In genomic region chr4:122008168-122008839, GRCm38 (mm10) we compare ENCODE assay signal across 16 mouse cellular contexts.
DNase-seq lines count a peak whose midpoint lies in the region; ATAC-seq and TF ChIP-seq lines count a peak whose summit lies in the region.
"Had no signal": no experiment of that assay in that cellular context is flagged by ENCODE, and none has a peak within 500 bp of the region (broad histone marks: within the 10 kb centered on the region; RNA-seq: fewer than 3 reads in every experiment).

No protein-coding gene starts in this region.

- ATAC-seq in heart, embryonic 11.5 days (replicated peaks; ENCODE audit: insufficient number of reproducible peaks, low FRiP score, low TSS enrichment): peak; percentile 41; the same call in 1 of the 2 replicates
- ATAC-seq in limb, embryonic 11.5 days (ENCODE audit: insufficient number of reproducible peaks, low FRiP score, low TSS enrichment, low read depth): peak; percentile 31
- ATAC-seq in common myeloid progenitor, adult 5-6 weeks (replicated peaks; ENCODE audit: low read depth, poor library complexity, severe bottlenecking): peak; percentile 15; the same call in 1 of the 2 replicates
- ATAC-seq in megakaryocyte, adult 5-6 weeks (ENCODE audit: poor library complexity, severe bottlenecking): peak; percentile 40; the same call in 1 of the 2 replicates

- no peaks in the 10 kb centered on the region for H3K36me3 ChIP-seq in heart, embryonic 11.5 days (ENCODE audit: control insufficient read depth, insufficient read depth, low read length)
- no peaks in the 10 kb centered on the region for H3K36me3 ChIP-seq in heart, adult 2 months (ENCODE audit: control insufficient read depth, insufficient read depth, low read length)
- H3K36me3 ChIP-seq in limb, embryonic 11.5 days (ENCODE audit: control insufficient read depth, insufficient read depth, low read length): no peaks in the 10 kb centered on the region
- H3K36me3 ChIP-seq in limb, embryonic 10.5 days: no peaks in the 10 kb centered on the region

- H3K79me2 ChIP-seq in heart, adult 2 months (replicated peaks; ENCODE audit: control insufficient read depth, insufficient read depth, low read length): no peaks in the 10 kb centered on the region

- intact Hi-C loops in heart, adult 2 months (cut with DNase I): no loop called here

- no peak for TF ChIP-seq CTCF in heart, adult 2 months (IDR thresholded peaks at IDR 0.05)

- TF ChIP-seq POLR2A in heart, adult 2 months (IDR thresholded peaks at IDR 0.05; ENCODE audit: insufficient read depth, low read depth, low read length): no peak

- H3K27me3 ChIP-seq in heart, embryonic 11.5 days (ENCODE audit: control insufficient read depth, insufficient read depth, low read length): no peaks in the 10 kb centered on the region
- H3K27me3 ChIP-seq in heart, adult 2 months (ENCODE audit: control insufficient read depth, insufficient read depth, low read length): no peaks in the 10 kb centered on the region
- H3K27me3 ChIP-seq in limb, embryonic 11.5 days (ENCODE audit: control insufficient read depth, insufficient read depth, low read length): no peaks in the 10 kb centered on the region
- no peaks in the 10 kb centered on the region for H3K27me3 ChIP-seq in limb, embryonic 10.5 days (ENCODE audit: low read depth, poor library complexity, severe bottlenecking)
- H3K27me3 ChIP-seq: neural tube, embryonic 12.5 days had no signal

- peaks cover 36% of the 10 kb centered on the region for H3K9me3 ChIP-seq in heart, embryonic 11.5 days (replicated peaks; ENCODE audit: control insufficient read depth, low read length)
- H3K9me3 ChIP-seq in limb, embryonic 11.5 days (ENCODE audit: control insufficient read depth, low read length): peaks cover 34% of the 10 kb centered on the region
- peaks cover 44% of the 10 kb centered on the region for H3K9me3 ChIP-seq in limb, embryonic 10.5 days (replicated peaks)

- WGBS in heart, embryonic 11.5 days (ENCODE audit: insufficient replicate concordance): 90% methylated on average over 39 of the region's 39 CpGs
- WGBS in heart, adult 2 months: 91% methylated on average over 39 of the region's 39 CpGs
- WGBS in limb, embryonic 11.5 days: 95% methylated on average over 39 of the region's 39 CpGs
- 95% methylated on average over 39 of the region's 39 CpGs for WGBS in limb, embryonic 10.5 days

- H3K27ac ChIP-seq in heart, embryonic 11.5 days (ENCODE audit: low read depth, low read length): no peak overlapping the region
- H3K27ac ChIP-seq in heart, adult 2 months: no peak overlapping the region
- H3K27ac ChIP-seq in limb, embryonic 11.5 days (replicated peaks; ENCODE audit: low read depth, low read length): no peak overlapping the region
- no peak overlapping the region for H3K27ac ChIP-seq in limb, embryonic 10.5 days
- H3K27ac ChIP-seq: neural tube, embryonic 12.5 days had no signal

- no peak for TF ChIP-seq EP300 in heart, adult 2 months (IDR thresholded peaks at IDR 0.05; ENCODE audit: insufficient read depth, low read depth, low read length)

- no peak overlapping the region for H3K4me3 ChIP-seq in heart, embryonic 11.5 days (ENCODE audit: low read depth, low read length)
- H3K4me3 ChIP-seq in heart, adult 2 months: no peak overlapping the region
- no peak overlapping the region for H3K4me3 ChIP-seq in limb, embryonic 11.5 days (ENCODE audit: low read depth, low read length)
- no peak overlapping the region for H3K4me3 ChIP-seq in limb, embryonic 10.5 days
- H3K4me3 ChIP-seq: neural tube, embryonic 12.5 days had no signal

- H3K4me1 ChIP-seq in heart, embryonic 11.5 days (ENCODE audit: control insufficient read depth, insufficient read depth, low read length): no peaks in the 10 kb centered on the region
- no peaks in the 10 kb centered on the region for H3K4me1 ChIP-seq in heart, adult 2 months (ENCODE audit: control insufficient read depth, insufficient read depth, low read length)
- H3K4me1 ChIP-seq in limb, embryonic 11.5 days (ENCODE audit: control insufficient read depth, insufficient read depth, low read length): no peaks in the 10 kb centered on the region
- H3K4me1 ChIP-seq in limb, embryonic 10.5 days: no peaks in the 10 kb centered on the region
- H3K4me1 ChIP-seq: neural tube, embryonic 12.5 days had no signal

- no peak for DNase-seq in heart, adult 2 months
- DNase-seq in limb, embryonic 11.5 days (ENCODE audit: low spot score): no peak
- DNase-seq in limb, embryonic 10.5 days (ENCODE audit: low spot score): no peak
- DNase-seq in ovary, adult 18-20 months (ENCODE audit: low spot score): no peak
- DNase-seq in adrenal gland, postnatal 10 days: no peak
- DNase-seq: adrenal gland, adult 8-10 months; embryo, embryonic 11 days; heart, postnatal 4 days; kidney, postnatal 10 days; lung, embryonic 14.5 days; right cerebral cortex, adult 18-20 months; thymus, postnatal 36 days had no signal

- H3K4me2 ChIP-seq in heart, embryonic 11.5 days: no peak overlapping the region
- H3K4me2 ChIP-seq in limb, embryonic 11.5 days (ENCODE audit: low read depth, severe bottlenecking): no peak overlapping the region
- H3K4me2 ChIP-seq: lung, embryonic 14.5 days; neural tube, embryonic 12.5 days had no signal

- H3K9ac ChIP-seq in heart, embryonic 11.5 days (ENCODE audit: low read depth, low read length): no peak overlapping the region
- H3K9ac ChIP-seq in heart, adult 2 months (ENCODE audit: low read depth, low read length): no peak overlapping the region
- H3K9ac ChIP-seq in limb, embryonic 11.5 days (ENCODE audit: low read length): no peak overlapping the region
- H3K9ac ChIP-seq: lung, embryonic 14.5 days; neural tube, embryonic 12.5 days had no signal
